Mouse (Mus musculus): Measurements from ENCODE around the gene Cwc22.

DNA sequence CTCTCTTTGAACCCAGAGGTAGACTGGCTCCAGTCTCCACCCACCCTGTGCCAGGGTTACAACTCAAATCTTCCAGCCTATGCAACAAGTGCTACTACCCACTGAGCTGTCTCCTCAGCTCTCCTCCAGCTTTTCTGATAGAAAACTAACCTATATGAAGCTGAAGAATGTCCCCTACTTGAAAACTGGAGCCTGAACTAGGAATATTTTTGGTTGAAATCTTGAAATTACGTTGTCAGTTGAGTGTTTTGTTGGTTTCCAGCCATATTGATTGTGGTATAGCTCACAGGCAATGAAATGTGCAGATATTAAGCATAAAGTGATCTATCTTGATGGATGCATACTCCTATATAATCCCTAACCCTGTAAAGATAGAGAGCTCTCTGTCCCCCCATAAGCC, 65.8 kb downstream of the Cwc22 start:
- peak; percentile 2; the same call in 1 of the 2 replicates for TF ChIP-seq GATA1 (IDR thresholded peaks at IDR 0.05; ENCODE audit: low read length)
- no peak for TF ChIP-seq TAL1 (IDR thresholded peaks at IDR 0.05; ENCODE audit: low read length)

Measured in erythroblast, embryonic 14.5 days (primary cell).